Mouse (Mus musculus): Measurements from ENCODE around the gene Grk1. TPM values are rescaled to one million over a fixed set of nuclear protein-coding genes. Genes with fewer than 3 reads are reported as not detected.

The Grk1 gene
- polyA plus RNA-seq, 1 experiment from 2014 or later = not detected

- no peaks in the 10 kb centered on the region for H3K27me3 ChIP-seq
- H3K4me1 ChIP-seq = no peaks in the 10 kb centered on the region
- ATAC-seq (ENCODE audit: low FRiP score) = no peak
- H3K9ac ChIP-seq = no peak overlapping the region
- 41% methylated on average over 4 of the region's 4 CpGs for WGBS
- no peaks in the 10 kb centered on the region for H3K9me3 ChIP-seq (replicated peaks)
- no peak overlapping the region for H3K27ac ChIP-seq
- H3K4me2 ChIP-seq (replicated peaks) = no peak overlapping the region
- H3K36me3 ChIP-seq = no peaks in the 10 kb centered on the region
- no peak overlapping the region for H3K4me3 ChIP-seq
Measured at GRCm38 (mm10) chr8:13461843-13462242, 57.0 kb downstream of the Grk1 start.

GRCm38 (mm10) chr8:13462392-13462791 is 57.5 kb downstream of the Grk1 start:
- Histone ChIP-seq H3K9me3 (replicated peaks) (no peaks in the 10 kb centered on the region), H3K9ac (no peak overlapping the region), H3K36me3 (no peaks in the 10 kb centered on the region), H3K4me2 (replicated peaks) (no peak overlapping the region), H3K4me3 (no peak overlapping the region), H3K4me1 (no peaks in the 10 kb centered on the region), H3K27ac (no peak overlapping the region), H3K27me3 (no peaks in the 10 kb centered on the region)
- no peak for ATAC-seq (ENCODE audit: low FRiP score)
- 87% methylated on average over 10 of the region's 10 CpGs for WGBS

- Histone ChIP-seq H3K36me3 (no peaks in the 10 kb centered on the region), H3K9me3 (replicated peaks) (no peaks in the 10 kb centered on the region), H3K27me3 (no peaks in the 10 kb centered on the region), H3K27ac (no peak overlapping the region), H3K9ac (no peak overlapping the region), H3K4me3 (no peak overlapping the region), H3K4me1 (no peaks in the 10 kb centered on the region), H3K4me2 (replicated peaks) (no peak overlapping the region)
- no peak for ATAC-seq (ENCODE audit: low FRiP score)
- 60% methylated on average over 7 of the region's 7 CpGs for WGBS
Measured at GRCm38 (mm10) chr8:13465324-13465723, 60.4 kb downstream of the Grk1 start.

DNA sequence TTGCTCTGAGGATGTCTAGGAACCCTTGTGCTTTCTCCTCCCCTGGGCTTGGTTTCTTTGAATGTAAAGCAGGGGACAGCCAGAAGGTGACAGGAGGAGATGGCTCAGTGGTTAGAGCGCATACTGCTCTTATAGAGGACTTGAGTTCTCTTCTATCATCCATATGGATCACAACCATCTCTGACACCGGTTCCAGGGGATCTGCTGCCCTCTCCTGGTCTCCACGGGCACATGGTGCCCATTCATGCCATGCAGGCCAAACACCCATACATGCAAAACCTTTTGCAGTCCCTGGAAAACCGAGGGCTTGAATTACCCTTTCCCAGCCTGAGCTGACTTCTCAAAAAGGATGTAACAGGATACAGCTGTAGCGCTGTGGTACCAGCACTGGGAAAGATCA is 62.1 kb downstream of the Grk1 start:
- Histone ChIP-seq H3K4me3 (no peak overlapping the region), H3K36me3 (no peaks in the 10 kb centered on the region), H3K4me1 (no peaks in the 10 kb centered on the region), H3K9me3 (replicated peaks) (no peaks in the 10 kb centered on the region), H3K9ac (no peak overlapping the region), H3K27ac (no peak overlapping the region), H3K27me3 (no peaks in the 10 kb centered on the region), H3K4me2 (replicated peaks) (no peak overlapping the region)
- 60% methylated on average over 5 of the region's 5 CpGs for WGBS
- no peak for ATAC-seq (ENCODE audit: low FRiP score)

DNA sequence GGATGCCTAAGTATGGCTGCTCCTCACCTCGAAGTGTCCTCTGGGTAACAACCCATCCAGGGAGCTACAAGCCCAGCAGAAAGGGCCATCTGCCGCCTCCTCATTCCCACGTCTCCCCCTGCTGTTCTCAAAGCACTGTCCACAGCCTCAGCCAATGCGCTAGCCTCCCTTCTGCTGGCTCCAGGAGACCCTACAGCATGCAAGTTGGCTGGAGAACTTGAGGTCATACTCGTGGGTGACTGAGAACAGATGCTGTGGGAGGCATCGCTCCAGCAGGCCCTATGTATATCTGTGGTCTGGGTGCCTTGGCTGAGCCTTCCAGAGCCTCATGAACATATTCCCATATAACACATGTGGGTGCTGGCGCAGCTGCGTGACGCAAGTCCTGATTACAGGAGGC is 63.9 kb downstream of the Grk1 start:
- no peak for ATAC-seq (ENCODE audit: low FRiP score)
- no peaks in the 10 kb centered on the region for H3K27me3 ChIP-seq

GRCm38 (mm10) chr8:13471484-13471883 is 66.6 kb downstream of the Grk1 start:
- no peak overlapping the region for H3K4me2 ChIP-seq (replicated peaks)
- WGBS = 84% methylated on average over 11 of the region's 11 CpGs
- H3K9me3 ChIP-seq (replicated peaks) = no peaks in the 10 kb centered on the region
- no peaks in the 10 kb centered on the region for H3K4me1 ChIP-seq
- H3K4me3 ChIP-seq = no peak overlapping the region
- H3K27me3 ChIP-seq = no peaks in the 10 kb centered on the region
- no peak for ATAC-seq (ENCODE audit: low FRiP score)
- no peak overlapping the region for H3K27ac ChIP-seq
- H3K9ac ChIP-seq = no peak overlapping the region
- H3K36me3 ChIP-seq = no peaks in the 10 kb centered on the region

More for the DNA sequence above, 63.9 kb downstream of the Grk1 start:
- no peak overlapping the region for H3K27ac ChIP-seq
- no peak overlapping the region for H3K4me2 ChIP-seq (replicated peaks)
- no peak overlapping the region for H3K4me3 ChIP-seq
- no peaks in the 10 kb centered on the region for H3K9me3 ChIP-seq (replicated peaks)
- no peak overlapping the region for H3K9ac ChIP-seq
- 84% methylated on average over 9 of the region's 9 CpGs for WGBS
- no peaks in the 10 kb centered on the region for H3K36me3 ChIP-seq
- H3K4me1 ChIP-seq = no peaks in the 10 kb centered on the region

Other genes with a start within 250 kb of the Grk1 start
- gene Lamp1, start 245.9 kb upstream of the Grk1 start, polyA plus RNA-seq (2016; fragmentation: Nextera tagmentation; extraction: Ambion mirVana) = 276 and 280 TPM in 2 replicates
- gene Grtp1, start 204.5 kb upstream of the Grk1 start, polyA plus RNA-seq (2016; fragmentation: Nextera tagmentation; extraction: Ambion mirVana) = 9.2 and 10.8 TPM in 2 replicates
- gene Adprhl1, start 150.9 kb upstream of the Grk1 start, polyA plus RNA-seq (2016; fragmentation: Nextera tagmentation; extraction: Ambion mirVana) = 0.25 and 0.40 TPM in 2 replicates
- gene Dcun1d2, start 117.0 kb upstream of the Grk1 start, polyA plus RNA-seq (2016; fragmentation: Nextera tagmentation; extraction: Ambion mirVana) = 30.6 and 32.4 TPM in 2 replicates
- gene Tmco3, start 116.9 kb upstream of the Grk1 start, polyA plus RNA-seq (2016; fragmentation: Nextera tagmentation; extraction: Ambion mirVana) = 49.5 and 59.4 TPM in 2 replicates
- 144 and 147 TPM in 2 replicates for gene Tfdp1, start 66.3 kb upstream of the Grk1 start, polyA plus RNA-seq (2016; fragmentation: Nextera tagmentation; extraction: Ambion mirVana)
- not detected in 2 replicates for gene Atp4b, start 8.3 kb upstream of the Grk1 start, polyA plus RNA-seq (2016; fragmentation: Nextera tagmentation; extraction: Ambion mirVana)
- gene Tmem255b, start 30.1 kb downstream of the Grk1 start, polyA plus RNA-seq (2016; fragmentation: Nextera tagmentation; extraction: Ambion mirVana) = 0.52 TPM in 2 replicates
- 20.8 and 22.7 TPM in 2 replicates for gene Gas6, start 89.4 kb downstream of the Grk1 start, polyA plus RNA-seq (2016; fragmentation: Nextera tagmentation; extraction: Ambion mirVana)
- not detected in 2 replicates for gene 1700029H14Rik, start 157.4 kb downstream of the Grk1 start, polyA plus RNA-seq (2016; fragmentation: Nextera tagmentation; extraction: Ambion mirVana)